Mouse (Mus musculus): Measurements from ENCODE around the gene Itga6. TPM values are rescaled to one million over a fixed set of nuclear protein-coding genes. Genes with fewer than 3 reads are reported as not detected.
A peak's percentile ranks its signal among the peaks of the same experiment; 100 is the strongest.

The Itga6 gene
- polyA plus RNA-seq, 1 experiment from 2014 or later: 61.8 TPM

GRCm38 (mm10) chr2:71735541-71736159, 9.8 kb upstream of the Itga6 start:
- ATAC-seq (ENCODE audit: insufficient read depth, low FRiP score, low read depth): no peak
- H3K4me2 ChIP-seq: no peak overlapping the region
- no peaks in the 10 kb centered on the region for H3K9me3 ChIP-seq
- no peak overlapping the region for H3K27ac ChIP-seq
- 0 out of 2 replicates have a peak, but pooled peaks cover 4% of the 10 kb centered on the region for H3K4me1 ChIP-seq
- no peaks in the 10 kb centered on the region for H3K27me3 ChIP-seq (replicated peaks)
- H3K4me3 ChIP-seq (replicated peaks): no peak overlapping the region
- H3K9ac ChIP-seq: no peak overlapping the region
- H3K36me3 ChIP-seq: no peaks in the 10 kb centered on the region
- 90% methylated on average over 17 of the region's 17 CpGs for WGBS

GRCm38 (mm10) chr2:71736213-71736612, 9.2 kb upstream of the Itga6 start:
- Histone ChIP-seq H3K36me3 (no peaks in the 10 kb centered on the region), H3K27me3 (replicated peaks) (no peaks in the 10 kb centered on the region), H3K9ac (no peak overlapping the region), H3K9me3 (no peaks in the 10 kb centered on the region), H3K4me1 (0 out of 2 replicates have a peak, but pooled peaks cover 4% of the 10 kb centered on the region), H3K4me3 (replicated peaks) (no peak overlapping the region), H3K4me2 (no peak overlapping the region), H3K27ac (no peak overlapping the region)
- no peak for ATAC-seq (ENCODE audit: insufficient read depth, low FRiP score, low read depth)
- 93% methylated on average over 2 of the region's 2 CpGs for WGBS

GRCm38 (mm10) chr2:71739173-71739860, 6.1 kb upstream of the Itga6 start:
- ATAC-seq (ENCODE audit: insufficient read depth, low FRiP score, low read depth): peak; percentile 69
- H3K9ac ChIP-seq: no peak overlapping the region
- H3K9me3 ChIP-seq: no peaks in the 10 kb centered on the region
- no peaks in the 10 kb centered on the region for H3K36me3 ChIP-seq
- WGBS: 54% methylated on average over 9 of the region's 9 CpGs
- H3K4me1 ChIP-seq: peaks cover 5% of the 10 kb centered on the region; the same call in 1 of the 2 replicates
- H3K27me3 ChIP-seq (replicated peaks): no peaks in the 10 kb centered on the region
- no peak overlapping the region for H3K4me3 ChIP-seq (replicated peaks)
- peak overlapping the region; percentile 13; the same call in 1 of the 2 replicates for H3K4me2 ChIP-seq
- peak overlapping the region; percentile 78 for H3K27ac ChIP-seq

- no peaks in the 10 kb centered on the region for H3K27me3 ChIP-seq (replicated peaks)
- H3K27ac ChIP-seq: no peak overlapping the region
- H3K4me3 ChIP-seq (replicated peaks): no peak overlapping the region
- peaks cover 16% of the 10 kb centered on the region; the same call in 1 of the 2 replicates for H3K4me1 ChIP-seq
- H3K36me3 ChIP-seq: no peaks in the 10 kb centered on the region
- no peaks in the 10 kb centered on the region for H3K9me3 ChIP-seq
- ATAC-seq (ENCODE audit: insufficient read depth, low FRiP score, low read depth): no peak
- no peak overlapping the region for H3K9ac ChIP-seq
- 63% methylated on average over 4 of the region's 4 CpGs for WGBS
- H3K4me2 ChIP-seq: no peak overlapping the region
Observed at GRCm38 (mm10) chr2:71742557-71742956, 2.9 kb upstream of the Itga6 start.

- WGBS: 56% methylated on average over 7 of the region's 7 CpGs
- no peaks in the 10 kb centered on the region for H3K36me3 ChIP-seq
- ATAC-seq (ENCODE audit: insufficient read depth, low FRiP score, low read depth): no peak
- no peak overlapping the region for H3K4me2 ChIP-seq
- no peaks in the 10 kb centered on the region for H3K9me3 ChIP-seq
- no peaks in the 10 kb centered on the region for H3K27me3 ChIP-seq (replicated peaks)
- H3K9ac ChIP-seq: no peak overlapping the region
- no peak overlapping the region for H3K27ac ChIP-seq
- H3K4me3 ChIP-seq (replicated peaks): no peak overlapping the region
- H3K4me1 ChIP-seq: peaks cover 16% of the 10 kb centered on the region; the same call in 1 of the 2 replicates
Observed at GRCm38 (mm10) chr2:71743377-71743776, 2.0 kb upstream of the Itga6 start.

GRCm38 (mm10) chr2:71744320-71744719, 1.1 kb upstream of the Itga6 start:
- Histone ChIP-seq H3K36me3 (no peaks in the 10 kb centered on the region), H3K9ac (no peak overlapping the region), H3K4me2 (no peak overlapping the region), H3K4me1 (peaks cover 13% of the 10 kb centered on the region; the same call in 1 of the 2 replicates), H3K27ac (peak overlapping the region; percentile 36; the same call in 1 of the 2 replicates), H3K4me3 (replicated peaks) (no peak overlapping the region), H3K9me3 (no peaks in the 10 kb centered on the region), H3K27me3 (replicated peaks) (no peaks in the 10 kb centered on the region)
- ATAC-seq (ENCODE audit: insufficient read depth, low FRiP score, low read depth): peak; percentile 31; the same call in 1 of the 2 replicates
- WGBS: 28% methylated on average over 9 of the region's 9 CpGs

- no peak overlapping the region for H3K9ac ChIP-seq
- no peaks in the 10 kb centered on the region for H3K27me3 ChIP-seq (replicated peaks)
- no peak overlapping the region for H3K4me2 ChIP-seq
- H3K27ac ChIP-seq: peak overlapping the region; percentile 36
- no peaks in the 10 kb centered on the region for H3K36me3 ChIP-seq
- peaks cover 15% of the 10 kb centered on the region; the same call in 1 of the 2 replicates for H3K4me1 ChIP-seq
- no peaks in the 10 kb centered on the region for H3K9me3 ChIP-seq
- ATAC-seq (ENCODE audit: insufficient read depth, low FRiP score, low read depth): 0 out of 2 replicates have a peak, but pooled peaks have one; percentile 48
- H3K4me3 ChIP-seq (replicated peaks): no peak overlapping the region
- WGBS: 26% methylated on average over 11 of the region's 11 CpGs
Observed at GRCm38 (mm10) chr2:71744861-71745507, 432 bp upstream of the Itga6 start.

- Histone ChIP-seq H3K4me2 (no peak overlapping the region), H3K4me3 (replicated peaks) (no peak overlapping the region), H3K27ac (no peak overlapping the region), H3K36me3 (no peaks in the 10 kb centered on the region), H3K27me3 (replicated peaks) (no peaks in the 10 kb centered on the region), H3K9me3 (no peaks in the 10 kb centered on the region), H3K9ac (no peak overlapping the region), H3K4me1 (peaks cover 22% of the 10 kb centered on the region; the same call in 1 of the 2 replicates)
- no peak for ATAC-seq (ENCODE audit: insufficient read depth, low FRiP score, low read depth)
- 83% methylated on average over 5 of the region's 5 CpGs for WGBS
Observed at GRCm38 (mm10) chr2:71748451-71748850, 3.0 kb downstream of the Itga6 start.

GRCm38 (mm10) chr2:71749367-71750086, 4.1 kb downstream of the Itga6 start:
- Histone ChIP-seq H3K9me3 (no peaks in the 10 kb centered on the region), H3K4me1 (peaks cover 18% of the 10 kb centered on the region; the same call in 1 of the 2 replicates), H3K4me2 (peak overlapping the region; percentile 30), H3K27me3 (replicated peaks) (no peaks in the 10 kb centered on the region), H3K9ac (no peak overlapping the region), H3K4me3 (replicated peaks) (no peak overlapping the region), H3K36me3 (no peaks in the 10 kb centered on the region), H3K27ac (0 out of 2 replicates have a peak overlapping the region, but pooled peaks have one; percentile 26)
- ATAC-seq (ENCODE audit: insufficient read depth, low FRiP score, low read depth): no peak
- WGBS: 49% methylated on average over 13 of the region's 13 CpGs

GRCm38 (mm10) chr2:71750087-71750453, 4.7 kb downstream of the Itga6 start:
- Histone ChIP-seq H3K4me3 (replicated peaks) (no peak overlapping the region), H3K36me3 (no peaks in the 10 kb centered on the region), H3K4me2 (peak overlapping the region; percentile 30), H3K9ac (no peak overlapping the region), H3K27ac (0 out of 2 replicates have a peak overlapping the region, but pooled peaks have one; percentile 26), H3K9me3 (no peaks in the 10 kb centered on the region), H3K27me3 (replicated peaks) (no peaks in the 10 kb centered on the region), H3K4me1 (peaks cover 13% of the 10 kb centered on the region; the same call in 1 of the 2 replicates)
- WGBS: 47% methylated on average over 10 of the region's 10 CpGs
- ATAC-seq (ENCODE audit: insufficient read depth, low FRiP score, low read depth): peak; percentile 37; the same call in 1 of the 2 replicates

GRCm38 (mm10) chr2:71751336-71751735, 5.9 kb downstream of the Itga6 start:
- no peak overlapping the region for H3K4me2 ChIP-seq
- WGBS: 77% methylated on average over 8 of the region's 8 CpGs
- no peaks in the 10 kb centered on the region for H3K27me3 ChIP-seq (replicated peaks)
- H3K9me3 ChIP-seq: no peaks in the 10 kb centered on the region
- peak; percentile 53; the same call in 1 of the 2 replicates for ATAC-seq (ENCODE audit: insufficient read depth, low FRiP score, low read depth)
- peaks cover 9% of the 10 kb centered on the region; the same call in 1 of the 2 replicates for H3K4me1 ChIP-seq
- no peak overlapping the region for H3K4me3 ChIP-seq (replicated peaks)
- no peak overlapping the region for H3K9ac ChIP-seq
- no peaks in the 10 kb centered on the region for H3K36me3 ChIP-seq
- no peak overlapping the region; the same call in 1 of the 2 replicates for H3K27ac ChIP-seq
